Mouse (Mus musculus): ENCODE measurements around the gene Pign. TPM values are rescaled to one million over a fixed set of nuclear protein-coding genes. Genes with fewer than 3 reads are reported as not detected.
A peak's percentile ranks its signal among the peaks of the same experiment; 100 is the strongest.

Gene Pign
- polyA plus RNA-seq, 1 experiment from 2014 or later = 20.8 TPM

- Histone ChIP-seq H3K9ac (no peak overlapping the region), H3K4me3 (ENCODE audit: low read depth, low read length) (no peak overlapping the region), H3K4me2 (no peak overlapping the region), H3K9me3 (ENCODE audit: low read depth, low read length) (no peaks in the 10 kb centered on the region), H3K36me3 (ENCODE audit: insufficient read depth) (peaks cover 19% of the 10 kb centered on the region), H3K27me3 (ENCODE audit: insufficient read depth, low read length) (no peaks in the 10 kb centered on the region), H3K27ac (ENCODE audit: low read depth) (no peak overlapping the region), H3K4me1 (ENCODE audit: insufficient read depth) (no peaks in the 10 kb centered on the region)
- ATAC-seq (ENCODE audit: insufficient read depth) = no peak
- no peak for DNase-seq
- 85% methylated on average over 1 of the region's 1 CpGs for WGBS
- no peak for TF ChIP-seq CTCF (IDR thresholded peaks at IDR 0.05; ENCODE audit: low read depth)
These were observed 12.8 kb downstream of the Pign start for GRCm38 (mm10) chr1:105650650-105651049.

GRCm38 (mm10) chr1:105644093-105644492 lies 19.4 kb downstream of the Pign start:
- Histone ChIP-seq H3K36me3 (ENCODE audit: insufficient read depth) (peaks cover 32% of the 10 kb centered on the region), H3K4me2 (no peak overlapping the region), H3K4me3 (ENCODE audit: low read depth, low read length) (no peak overlapping the region), H3K9me3 (ENCODE audit: low read depth, low read length) (no peaks in the 10 kb centered on the region), H3K9ac (no peak overlapping the region), H3K27ac (ENCODE audit: low read depth) (no peak overlapping the region), H3K4me1 (ENCODE audit: insufficient read depth) (no peaks in the 10 kb centered on the region), H3K27me3 (ENCODE audit: insufficient read depth, low read length) (no peaks in the 10 kb centered on the region)
- no peak for DNase-seq
- WGBS = 77% methylated on average over 3 of the region's 3 CpGs
- TF ChIP-seq CTCF (IDR thresholded peaks at IDR 0.05; ENCODE audit: low read depth) = no peak
- ATAC-seq (ENCODE audit: insufficient read depth) = no peak

GRCm38 (mm10) chr1:105630481-105630880 lies 33.0 kb downstream of the Pign start:
- H3K9ac ChIP-seq = no peak overlapping the region
- H3K4me3 ChIP-seq (ENCODE audit: low read depth, low read length) = no peak overlapping the region
- H3K36me3 ChIP-seq (ENCODE audit: insufficient read depth) = peaks cover 3% of the 10 kb centered on the region; the same call in 1 of the 2 replicates
- H3K27me3 ChIP-seq (ENCODE audit: insufficient read depth, low read length) = no peaks in the 10 kb centered on the region
- peak; percentile 85 for DNase-seq
- TF ChIP-seq CTCF (IDR thresholded peaks at IDR 0.05; ENCODE audit: low read depth) = peak; percentile 73
- H3K27ac ChIP-seq (ENCODE audit: low read depth) = no peak overlapping the region
- no peaks in the 10 kb centered on the region for H3K9me3 ChIP-seq (ENCODE audit: low read depth, low read length)
- H3K4me2 ChIP-seq = no peak overlapping the region
- no peaks in the 10 kb centered on the region for H3K4me1 ChIP-seq (ENCODE audit: insufficient read depth)
- WGBS = 29% methylated on average over 3 of the region's 3 CpGs
- ATAC-seq (ENCODE audit: insufficient read depth) = no peak

GRCm38 (mm10) chr1:105589673-105590072 lies 73.8 kb downstream of the Pign start:
- no peaks in the 10 kb centered on the region for H3K9me3 ChIP-seq (ENCODE audit: low read depth, low read length)
- H3K4me1 ChIP-seq (ENCODE audit: insufficient read depth) = no peaks in the 10 kb centered on the region
- peaks cover 15% of the 10 kb centered on the region for H3K36me3 ChIP-seq (ENCODE audit: insufficient read depth)
- no peak overlapping the region for H3K4me2 ChIP-seq
- peak; percentile 2 for DNase-seq
- TF ChIP-seq CTCF (IDR thresholded peaks at IDR 0.05; ENCODE audit: low read depth) = no peak
- no peak for ATAC-seq (ENCODE audit: insufficient read depth)
- H3K27ac ChIP-seq (ENCODE audit: low read depth) = no peak overlapping the region
- H3K4me3 ChIP-seq (ENCODE audit: low read depth, low read length) = no peak overlapping the region
- no peaks in the 10 kb centered on the region for H3K27me3 ChIP-seq (ENCODE audit: insufficient read depth, low read length)
- 79% methylated on average over 2 of the region's 2 CpGs for WGBS
- no peak overlapping the region for H3K9ac ChIP-seq

- no peaks in the 10 kb centered on the region for H3K9me3 ChIP-seq (ENCODE audit: low read depth, low read length)
- peaks cover 15% of the 10 kb centered on the region for H3K36me3 ChIP-seq (ENCODE audit: insufficient read depth)
- H3K27me3 ChIP-seq (ENCODE audit: insufficient read depth, low read length) = no peaks in the 10 kb centered on the region
- no peak for TF ChIP-seq CTCF (IDR thresholded peaks at IDR 0.05; ENCODE audit: low read depth)
- DNase-seq (peak; percentile 26), ATAC-seq (ENCODE audit: insufficient read depth) (peak; percentile 31; the same call in 1 of the 2 replicates)
- H3K27ac ChIP-seq (ENCODE audit: low read depth) = no peak overlapping the region
- H3K4me1 ChIP-seq (ENCODE audit: insufficient read depth) = no peaks in the 10 kb centered on the region
- WGBS = 63% methylated on average over 5 of the region's 5 CpGs
- H3K4me3 ChIP-seq (ENCODE audit: low read depth, low read length) = no peak overlapping the region
- H3K9ac ChIP-seq = no peak overlapping the region
- H3K4me2 ChIP-seq = no peak overlapping the region
These were observed 74.8 kb downstream of the Pign start for GRCm38 (mm10) chr1:105588697-105589096.

- ATAC-seq (ENCODE audit: insufficient read depth) = no peak
- no peak for TF ChIP-seq CTCF (IDR thresholded peaks at IDR 0.05; ENCODE audit: low read depth)
- H3K4me2 ChIP-seq = no peak overlapping the region
- no peaks in the 10 kb centered on the region for H3K4me1 ChIP-seq (ENCODE audit: insufficient read depth)
- WGBS = 83% methylated on average over 1 of the region's 1 CpGs
- no peak for DNase-seq
- no peaks in the 10 kb centered on the region for H3K9me3 ChIP-seq (ENCODE audit: low read depth, low read length)
- H3K4me3 ChIP-seq (ENCODE audit: low read depth, low read length) = no peak overlapping the region
- no peak overlapping the region for H3K9ac ChIP-seq
- H3K36me3 ChIP-seq (ENCODE audit: insufficient read depth) = peaks cover 14% of the 10 kb centered on the region; the same call in 1 of the 2 replicates
- no peaks in the 10 kb centered on the region for H3K27me3 ChIP-seq (ENCODE audit: insufficient read depth, low read length)
- H3K27ac ChIP-seq (ENCODE audit: low read depth) = no peak overlapping the region
These were observed 80.7 kb downstream of the Pign start for GRCm38 (mm10) chr1:105582800-105583199.

GRCm38 (mm10) chr1:105580909-105581308 lies 82.6 kb downstream of the Pign start:
- no peaks in the 10 kb centered on the region for H3K4me1 ChIP-seq (ENCODE audit: insufficient read depth)
- no peak overlapping the region for H3K9ac ChIP-seq
- ATAC-seq (ENCODE audit: insufficient read depth) (no peak), DNase-seq (no peak)
- no peaks in the 10 kb centered on the region for H3K9me3 ChIP-seq (ENCODE audit: low read depth, low read length)
- WGBS = 86% methylated on average over 2 of the region's 2 CpGs
- H3K27ac ChIP-seq (ENCODE audit: low read depth) = no peak overlapping the region
- no peak for TF ChIP-seq CTCF (IDR thresholded peaks at IDR 0.05; ENCODE audit: low read depth)
- H3K36me3 ChIP-seq (ENCODE audit: insufficient read depth) = peaks cover 7% of the 10 kb centered on the region; the same call in 1 of the 2 replicates
- H3K27me3 ChIP-seq (ENCODE audit: insufficient read depth, low read length) = no peaks in the 10 kb centered on the region
- H3K4me3 ChIP-seq (ENCODE audit: low read depth, low read length) = no peak overlapping the region
- H3K4me2 ChIP-seq = no peak overlapping the region

GRCm38 (mm10) chr1:105566051-105566450 lies 97.4 kb downstream of the Pign start:
- H3K9me3 ChIP-seq (ENCODE audit: low read depth, low read length) = no peaks in the 10 kb centered on the region
- H3K27me3 ChIP-seq (ENCODE audit: insufficient read depth, low read length) = no peaks in the 10 kb centered on the region
- DNase-seq (no peak), ATAC-seq (ENCODE audit: insufficient read depth) (no peak)
- H3K27ac ChIP-seq (ENCODE audit: low read depth) = no peak overlapping the region
- TF ChIP-seq CTCF (IDR thresholded peaks at IDR 0.05; ENCODE audit: low read depth) = no peak
- H3K9ac ChIP-seq = no peak overlapping the region
- H3K36me3 ChIP-seq (ENCODE audit: insufficient read depth) = no peaks in the 10 kb centered on the region
- 74% methylated on average over 3 of the region's 3 CpGs for WGBS
- no peak overlapping the region for H3K4me3 ChIP-seq (ENCODE audit: low read depth, low read length)
- no peaks in the 10 kb centered on the region for H3K4me1 ChIP-seq (ENCODE audit: insufficient read depth)
- H3K4me2 ChIP-seq = no peak overlapping the region
